Mouse (Mus musculus): ENCODE results near the gene Serpina1f. TPM values are rescaled to one million over a fixed set of nuclear protein-coding genes. Genes with fewer than 3 reads are reported as not detected.
"Not testable (repeated sequence)": the region's sequence is repeated elsewhere in the genome, so short reads cannot be mapped to it uniquely, and the experiment has no call there.

Serpina1f gene
- not detected in 2 replicates for polyA plus RNA-seq (2016; fragmentation: Nextera tagmentation; extraction: Ambion mirVana)

GRCm38 (mm10) chr12:103695429-103695828 lies at the start of gene Serpina1f:
TSS of gene Serpina1f (minus strand) at chr12:103695529.
- Histone ChIP-seq H3K4me3 (no peak within 1 kb of the TSS), H3K36me3 (no peaks in the 10 kb centered on the region), H3K27me3 (ENCODE audit: low read depth, poor library complexity, severe bottlenecking) (no peaks in the 10 kb centered on the region), H3K4me1 (no peaks in the 10 kb centered on the region), H3K27ac (no peak within 1 kb of the TSS), H3K9me3 (replicated peaks) (no peaks in the 10 kb centered on the region)
- DNase-seq (ENCODE audit: low spot score), result no peak
- WGBS, result 92% methylated on average over 8 of the region's 8 CpGs

- not testable (repeated sequence) for H3K36me3 ChIP-seq; H3K27ac ChIP-seq; H3K9me3 ChIP-seq (replicated peaks); H3K4me1 ChIP-seq; DNase-seq (ENCODE audit: low spot score); H3K27me3 ChIP-seq (ENCODE audit: low read depth, poor library complexity, severe bottlenecking); H3K4me3 ChIP-seq
- 94% methylated on average over 6 of the region's 6 CpGs for WGBS
These were observed 42.7 kb upstream of the Serpina1f start for GRCm38 (mm10) chr12:103737791-103738580.

- H3K27me3 ChIP-seq (ENCODE audit: low read depth, poor library complexity, severe bottlenecking); DNase-seq (ENCODE audit: low spot score); H3K4me3 ChIP-seq; H3K9me3 ChIP-seq (replicated peaks); H3K27ac ChIP-seq; H3K4me1 ChIP-seq; H3K36me3 ChIP-seq: not testable (repeated sequence)
- 97% methylated on average over 4 of the region's 4 CpGs for WGBS
These were observed 40.2 kb upstream of the Serpina1f start for GRCm38 (mm10) chr12:103735566-103735965.

- H3K27ac ChIP-seq; H3K36me3 ChIP-seq; H3K9me3 ChIP-seq (replicated peaks); H3K4me3 ChIP-seq; H3K27me3 ChIP-seq (ENCODE audit: low read depth, poor library complexity, severe bottlenecking); H3K4me1 ChIP-seq; DNase-seq (ENCODE audit: low spot score): not testable (repeated sequence)
- 87% methylated on average over 4 of the region's 4 CpGs for WGBS
These were observed 39.8 kb upstream of the Serpina1f start for GRCm38 (mm10) chr12:103735101-103735500.

GRCm38 (mm10) chr12:103711537-103711936 lies 16.2 kb upstream of the Serpina1f start:
- no peak overlapping the region for H3K27ac ChIP-seq
- H3K9me3 ChIP-seq (replicated peaks), result no peaks in the 10 kb centered on the region
- no peak for DNase-seq (ENCODE audit: low spot score)
- H3K4me3 ChIP-seq, result no peak overlapping the region
- 76% methylated on average over 3 of the region's 3 CpGs for WGBS
- H3K4me1 ChIP-seq, result no peaks in the 10 kb centered on the region
- no peaks in the 10 kb centered on the region for H3K36me3 ChIP-seq
- no peaks in the 10 kb centered on the region for H3K27me3 ChIP-seq (ENCODE audit: low read depth, poor library complexity, severe bottlenecking)

GRCm38 (mm10) chr12:103710405-103710804 lies 15.1 kb upstream of the Serpina1f start:
- H3K4me3 ChIP-seq, result no peak overlapping the region
- H3K27me3 ChIP-seq (ENCODE audit: low read depth, poor library complexity, severe bottlenecking), result no peaks in the 10 kb centered on the region
- H3K9me3 ChIP-seq (replicated peaks), result no peaks in the 10 kb centered on the region
- no peak for DNase-seq (ENCODE audit: low spot score)
- no peak overlapping the region for H3K27ac ChIP-seq
- H3K36me3 ChIP-seq, result no peaks in the 10 kb centered on the region
- WGBS, result 50% methylated on average over 1 of the region's 1 CpGs
- H3K4me1 ChIP-seq, result no peaks in the 10 kb centered on the region

GRCm38 (mm10) chr12:103706113-103706512 lies 10.8 kb upstream of the Serpina1f start:
- Histone ChIP-seq H3K4me3 (no peak overlapping the region), H3K27me3 (ENCODE audit: low read depth, poor library complexity, severe bottlenecking) (no peaks in the 10 kb centered on the region), H3K27ac (no peak overlapping the region), H3K9me3 (replicated peaks) (no peaks in the 10 kb centered on the region), H3K36me3 (no peaks in the 10 kb centered on the region), H3K4me1 (no peaks in the 10 kb centered on the region)
- no peak for DNase-seq (ENCODE audit: low spot score)
- WGBS, result 71% methylated on average over 4 of the region's 4 CpGs

GRCm38 (mm10) chr12:103705547-103705946 lies 10.2 kb upstream of the Serpina1f start:
- H3K27me3 ChIP-seq (ENCODE audit: low read depth, poor library complexity, severe bottlenecking), result no peaks in the 10 kb centered on the region
- DNase-seq (ENCODE audit: low spot score), result no peak
- WGBS, result 83% methylated on average over 2 of the region's 2 CpGs

GRCm38 (mm10) chr12:103700144-103700750 lies 4.9 kb upstream of the Serpina1f start:
- 91% methylated on average over 4 of the region's 4 CpGs for WGBS
- H3K4me1 ChIP-seq, result no peaks in the 10 kb centered on the region
- H3K4me3 ChIP-seq, result no peak overlapping the region
- H3K27ac ChIP-seq, result no peak overlapping the region
- no peaks in the 10 kb centered on the region for H3K9me3 ChIP-seq (replicated peaks)
- no peaks in the 10 kb centered on the region for H3K27me3 ChIP-seq (ENCODE audit: low read depth, poor library complexity, severe bottlenecking)
- H3K36me3 ChIP-seq, result no peaks in the 10 kb centered on the region
- no peak for DNase-seq (ENCODE audit: low spot score)

More at GRCm38 (mm10) chr12:103705547-103705946, 10.2 kb upstream of the Serpina1f start:
- Histone ChIP-seq H3K4me1 (no peaks in the 10 kb centered on the region), H3K27ac (no peak overlapping the region), H3K36me3 (no peaks in the 10 kb centered on the region), H3K4me3 (no peak overlapping the region), H3K9me3 (replicated peaks) (no peaks in the 10 kb centered on the region)

- H3K27ac ChIP-seq, result no peak overlapping the region
- peaks cover 4% of the 10 kb centered on the region; the same call in 1 of the 2 replicates for H3K4me1 ChIP-seq
- DNase-seq (ENCODE audit: low spot score), result no peak
- H3K36me3 ChIP-seq, result no peaks in the 10 kb centered on the region
- H3K9me3 ChIP-seq (replicated peaks), result no peaks in the 10 kb centered on the region
- WGBS, result 16% methylated on average over 3 of the region's 3 CpGs
- no peak overlapping the region for H3K4me3 ChIP-seq
- H3K27me3 ChIP-seq (ENCODE audit: low read depth, poor library complexity, severe bottlenecking), result no peaks in the 10 kb centered on the region
These were observed 7.0 kb downstream of the Serpina1f start for GRCm38 (mm10) chr12:103688221-103688814.

GRCm38 (mm10) chr12:103687021-103687420 lies 8.3 kb downstream of the Serpina1f start:
- Histone ChIP-seq H3K4me3 (no peak overlapping the region), H3K27me3 (ENCODE audit: low read depth, poor library complexity, severe bottlenecking) (no peaks in the 10 kb centered on the region), H3K36me3 (no peaks in the 10 kb centered on the region), H3K4me1 (peaks cover 4% of the 10 kb centered on the region; the same call in 1 of the 2 replicates), H3K9me3 (replicated peaks) (no peaks in the 10 kb centered on the region), H3K27ac (no peak overlapping the region)
- no peak for DNase-seq (ENCODE audit: low spot score)
- 67% methylated on average over 7 of the region's 7 CpGs for WGBS

GRCm38 (mm10) chr12:103686050-103686449 lies 9.3 kb downstream of the Serpina1f start:
- H3K4me3 ChIP-seq, result no peak overlapping the region
- no peaks in the 10 kb centered on the region for H3K36me3 ChIP-seq
- no peak overlapping the region for H3K27ac ChIP-seq
- no peak for DNase-seq (ENCODE audit: low spot score)
- H3K27me3 ChIP-seq (ENCODE audit: low read depth, poor library complexity, severe bottlenecking), result no peaks in the 10 kb centered on the region
- WGBS, result 84% methylated on average over 3 of the region's 3 CpGs
- no peaks in the 10 kb centered on the region for H3K9me3 ChIP-seq (replicated peaks)
- H3K4me1 ChIP-seq, result peaks cover 4% of the 10 kb centered on the region; the same call in 1 of the 2 replicates

GRCm38 (mm10) chr12:103685386-103685785 lies 9.9 kb downstream of the Serpina1f start:
- H3K27me3 ChIP-seq (ENCODE audit: low read depth, poor library complexity, severe bottlenecking), result no peaks in the 10 kb centered on the region
- DNase-seq (ENCODE audit: low spot score), result no peak
- 46% methylated on average over 3 of the region's 3 CpGs for WGBS
- H3K4me1 ChIP-seq, result peaks cover 4% of the 10 kb centered on the region; the same call in 1 of the 2 replicates
- no peak overlapping the region for H3K27ac ChIP-seq
- no peaks in the 10 kb centered on the region for H3K9me3 ChIP-seq (replicated peaks)
- no peak overlapping the region for H3K4me3 ChIP-seq
- no peaks in the 10 kb centered on the region for H3K36me3 ChIP-seq
